10 mouse cellular contexts compared by ENCODE assay signal in genomic region chr15:8623879-8624278, GRCm38 (mm10).
DNase-seq lines count a peak whose midpoint lies in the region; TF ChIP-seq lines count a peak whose summit lies in the region.
"Had no signal": no experiment of that assay in that cellular context is flagged by ENCODE, and none has a peak within 500 bp of the region (broad histone marks: within the 10 kb centered on the region; RNA-seq: fewer than 3 reads in every experiment).

No protein-coding gene starts in this region.

- H3K27ac ChIP-seq in left cerebral cortex, adult 2 months, result no peak overlapping the region
- H3K27ac ChIP-seq: forebrain, embryonic 10.5 days; limb, embryonic 15.5 days had no signal

- no peaks in the 10 kb centered on the region for H3K27me3 ChIP-seq in C2C12 (ENCODE audit: control insufficient read depth, insufficient read depth, insufficient read length)
- H3K27me3 ChIP-seq: limb, embryonic 15.5 days had no signal

- no peaks in the 10 kb centered on the region for H3K79me3 ChIP-seq in C2C12 (ENCODE audit: low read depth)

- H3K4me3 ChIP-seq in left cerebral cortex, adult 2 months, result no peak overlapping the region
- no peak overlapping the region for H3K4me3 ChIP-seq in C2C12 (ENCODE audit: insufficient read depth, poor library complexity, severe bottlenecking)
- H3K4me3 ChIP-seq: forebrain, embryonic 10.5 days; limb, embryonic 15.5 days; myocyte had no signal

- TF ChIP-seq CTCF in left cerebral cortex, adult 2 months (IDR thresholded peaks at IDR 0.05), result peak; percentile 47
- TF ChIP-seq CTCF in C2C12 (IDR thresholded peaks at IDR 0.05; ENCODE audit: control insufficient read depth, insufficient read depth, insufficient read length), result peak; percentile 21

- no peak for DNase-seq in left cerebral cortex, adult 2 months (ENCODE audit: extremely low spot score in 1 of 2, low spot score in 2 of 2)
- no peak for DNase-seq in left cerebral cortex, postnatal 36 days (ENCODE audit: low spot score in 2 of 2)
- peak; percentile 36 for DNase-seq in 416B (ENCODE audit: low read depth)
- peak; percentile 52 for DNase-seq in brain, adult 2 months (ENCODE audit: low read depth, low spot score)
- DNase-seq in ovary, postnatal 14 days (ENCODE audit: low spot score), result no peak
- DNase-seq in adrenal gland, postnatal 36 days, result no peak

- intact Hi-C loops in left cerebral cortex, adult 2 months (cut with DNase I), result no loop called here
- intact Hi-C loops in left cerebral cortex, postnatal 36 days (cut with DNase I), result no loop called here

- H3K79me2 ChIP-seq in C2C12 (ENCODE audit: control insufficient read depth, insufficient read depth), result no peaks in the 10 kb centered on the region

- no peaks in the 10 kb centered on the region for H3K36me3 ChIP-seq in C2C12 (ENCODE audit: control insufficient read depth, insufficient read depth)
- H3K36me3 ChIP-seq: forebrain, embryonic 10.5 days; limb, embryonic 15.5 days had no signal

- H3ac ChIP-seq in C2C12 (ENCODE audit: control insufficient read depth, insufficient read length, low read depth), result no peak overlapping the region

TF ChIP-seq in C2C12, 6 proteins besides CTCF, POLR2A, EP300 and RAD21:
- TF ChIP-seq CEBPB (IDR thresholded peaks at IDR 0.05; ENCODE audit: low read depth), result no peak
TF ChIP-seq in C2C12: peak in this region for 0.

Comparison
In these comparisons a context has a peak if more than half of its experiments do, and no peak if none do; other contexts are left out.
1. DNase-seq: peak in 416B (single experiment) and brain, adult 2 months (single experiment); none in left cerebral cortex, adult 2 months (0 of 2), left cerebral cortex, postnatal 36 days (0 of 2), ovary, postnatal 14 days (single experiment) and adrenal gland, postnatal 36 days (0 of 2).